Comparison of ENCODE assay signal across 10 mouse cellular contexts in the genomic region with DNA sequence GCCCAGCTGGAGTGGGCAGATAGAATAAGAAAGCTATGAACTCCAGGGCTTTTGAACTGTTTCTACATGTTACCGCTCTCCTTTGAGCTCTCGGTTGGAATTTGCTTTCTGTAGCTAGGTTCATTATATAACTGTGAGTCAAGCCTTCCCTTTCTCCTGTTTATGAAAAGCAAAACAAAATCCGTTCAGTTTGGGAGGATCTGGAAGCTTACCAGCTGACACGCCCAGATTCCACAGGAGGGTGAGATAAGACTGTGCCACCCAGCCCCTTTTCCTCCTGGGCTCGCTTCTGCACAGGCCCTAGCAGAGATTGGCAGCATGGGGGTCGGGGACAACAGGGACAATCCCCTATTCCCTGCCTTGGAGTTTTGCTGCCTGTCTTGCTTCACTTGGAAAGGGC. TPM values are rescaled to one million over a fixed set of nuclear protein-coding genes. Genes with fewer than 3 reads are reported as not detected.
A peak's percentile ranks its signal among the peaks of the same experiment; 100 is the strongest.
DNase-seq lines count a peak whose midpoint lies in the region; ATAC-seq and TF ChIP-seq lines count a peak whose summit lies in the region.
"Had no signal": no experiment of that assay in that cellular context is flagged by ENCODE, and none has a peak within 500 bp of the region (broad histone marks: within the 10 kb centered on the region; RNA-seq: fewer than 3 reads in every experiment).

No protein-coding gene starts in this region.

- H3K4me2 ChIP-seq in midbrain, embryonic 16.5 days (ENCODE audit: low read length) = no peak overlapping the region
- no peak overlapping the region for H3K4me2 ChIP-seq in midbrain, embryonic 14.5 days (ENCODE audit: low read length)
- peak overlapping the region; percentile 33 for H3K4me2 ChIP-seq in heart, embryonic 14.5 days (ENCODE audit: low read length)

- no peak overlapping the region for H3K27ac ChIP-seq in midbrain, embryonic 16.5 days (ENCODE audit: low read length)
- H3K27ac ChIP-seq in midbrain, embryonic 14.5 days (replicated peaks; ENCODE audit: low read depth, low read length) = no peak overlapping the region
- peak overlapping the region in 1 of 2 experiments; percentile 28; a peak in 1 of 4 replicates for H3K27ac ChIP-seq in heart, embryonic 14.5 days (replicated peaks in 1 of 2; ENCODE audit: control insufficient read depth in 1 of 2, insufficient read depth in 1 of 2, low read depth in 2 of 2, low read length in 2 of 2)
- H3K27ac ChIP-seq in olfactory bulb, adult 2 months (ENCODE audit: insufficient read depth, low read depth, low read length) = 0 out of 2 replicates have a peak overlapping the region, but pooled peaks have one; percentile 8
- H3K27ac ChIP-seq in hindbrain, embryonic 10.5 days = no peak overlapping the region

- 23% methylated on average over 6 of the region's 6 CpGs for WGBS in midbrain, embryonic 16.5 days
- 25% methylated on average over 6 of the region's 6 CpGs for WGBS in midbrain, embryonic 14.5 days
- WGBS in heart, embryonic 14.5 days = 20% methylated on average over 6 of the region's 6 CpGs
- WGBS in olfactory bulb, adult 2 months = 24% methylated on average over 6 of the region's 6 CpGs
- 39% methylated on average over 6 of the region's 6 CpGs for WGBS in hindbrain, embryonic 10.5 days

- 0 out of 2 replicates have a peak, but pooled peaks cover 3% of the 10 kb centered on the region for H3K27me3 ChIP-seq in midbrain, embryonic 16.5 days (ENCODE audit: control insufficient read depth, insufficient read depth, low read depth, low read length)
- no peaks in the 10 kb centered on the region for H3K27me3 ChIP-seq in midbrain, embryonic 14.5 days (ENCODE audit: control insufficient read depth, insufficient read depth, low read length)
- H3K27me3 ChIP-seq in heart, embryonic 14.5 days (ENCODE audit: control insufficient read depth, insufficient read depth, low read length) = no peaks in the 10 kb centered on the region
- H3K27me3 ChIP-seq in hindbrain, embryonic 10.5 days (ENCODE audit: insufficient read depth, poor library complexity, severe bottlenecking) = no peaks in the 10 kb centered on the region

- no peak for DNase-seq in frontal cortex, postnatal 10 days (ENCODE audit: low spot score in 2 of 2)
- DNase-seq in midbrain, embryonic 14.5 days = no peak
- DNase-seq in retina, postnatal 1 day = no peak
- DNase-seq in hindbrain, embryonic 10.5 days (ENCODE audit: low spot score) = no peak
- DNase-seq: adrenal gland, postnatal 25 days had no signal

- H3K9ac ChIP-seq in midbrain, embryonic 16.5 days (ENCODE audit: low read depth, low read length) = no peak overlapping the region
- no peak overlapping the region for H3K9ac ChIP-seq in midbrain, embryonic 14.5 days (replicated peaks; ENCODE audit: low read length)
- no peak overlapping the region; the same call in 1 of the 2 replicates for H3K9ac ChIP-seq in heart, embryonic 14.5 days (ENCODE audit: low read length)

- no peaks in the 10 kb centered on the region for H3K9me3 ChIP-seq in midbrain, embryonic 16.5 days (replicated peaks; ENCODE audit: control insufficient read depth, low read length, poor library complexity, severe bottlenecking)
- no peaks in the 10 kb centered on the region for H3K9me3 ChIP-seq in midbrain, embryonic 14.5 days (ENCODE audit: control insufficient read depth, low read length)
- H3K9me3 ChIP-seq in heart, embryonic 14.5 days (ENCODE audit: control insufficient read depth, low read length) = 0 out of 2 replicates have a peak, but pooled peaks cover 4% of the 10 kb centered on the region
- H3K9me3 ChIP-seq in hindbrain, embryonic 10.5 days = 0 out of 2 replicates have a peak, but pooled peaks cover 2% of the 10 kb centered on the region

- TF ChIP-seq CTCF in olfactory bulb, adult 2 months (IDR thresholded peaks at IDR 0.05; ENCODE audit: insufficient read depth, low read depth, low read length) = no peak

- H3K36me3 ChIP-seq in midbrain, embryonic 16.5 days (ENCODE audit: control insufficient read depth, insufficient read depth, low read length) = no peaks in the 10 kb centered on the region
- H3K36me3 ChIP-seq in midbrain, embryonic 14.5 days (ENCODE audit: control insufficient read depth, insufficient read depth, low read length) = no peaks in the 10 kb centered on the region
- H3K36me3 ChIP-seq in heart, embryonic 14.5 days (ENCODE audit: control insufficient read depth, insufficient read depth, low read length) = no peaks in the 10 kb centered on the region
- 0 out of 2 replicates have a peak, but pooled peaks cover 7% of the 10 kb centered on the region for H3K36me3 ChIP-seq in hindbrain, embryonic 10.5 days

- TF ChIP-seq POLR2A in olfactory bulb, adult 2 months (IDR thresholded peaks at IDR 0.05; ENCODE audit: insufficient read depth, low read depth, low read length) = no peak

- no peak overlapping the region for H3K4me3 ChIP-seq in midbrain, embryonic 16.5 days (ENCODE audit: low read depth, low read length)
- no peak overlapping the region for H3K4me3 ChIP-seq in midbrain, embryonic 14.5 days (replicated peaks; ENCODE audit: low read depth, low read length)
- H3K4me3 ChIP-seq in heart, embryonic 14.5 days (ENCODE audit: control insufficient read depth in 1 of 2, insufficient read depth in 1 of 2, low read depth in 1 of 2, low read length in 2 of 2) = no peak overlapping the region
- no peak overlapping the region for H3K4me3 ChIP-seq in olfactory bulb, adult 2 months (ENCODE audit: insufficient read depth, low read depth, low read length)
- no peak overlapping the region for H3K4me3 ChIP-seq in hindbrain, embryonic 10.5 days
- H3K4me3 ChIP-seq: megakaryocyte, embryonic 14.5 days had no signal

- peaks cover 6% of the 10 kb centered on the region; the same call in 1 of the 2 replicates for H3K4me1 ChIP-seq in midbrain, embryonic 16.5 days (ENCODE audit: control insufficient read depth, insufficient read depth, low read length)
- no peaks in the 10 kb centered on the region for H3K4me1 ChIP-seq in midbrain, embryonic 14.5 days (ENCODE audit: control insufficient read depth, insufficient read depth, low read length)
- H3K4me1 ChIP-seq in heart, embryonic 14.5 days (ENCODE audit: control insufficient read depth in 2 of 2, insufficient read depth in 2 of 2, low read length in 2 of 2) = peaks cover 23 to 40% of the 10 kb centered on the region in 2 experiments
- H3K4me1 ChIP-seq in olfactory bulb, adult 2 months (ENCODE audit: control insufficient read depth, insufficient read depth, low read length) = peaks cover 13% of the 10 kb centered on the region
- peaks cover 31% of the 10 kb centered on the region for H3K4me1 ChIP-seq in hindbrain, embryonic 10.5 days (replicated peaks)
- H3K4me1 ChIP-seq: megakaryocyte, embryonic 14.5 days had no signal

- peak; percentile 65 for ATAC-seq in frontal cortex, adult (ENCODE audit: low TSS enrichment)
- ATAC-seq in midbrain, embryonic 16.5 days = 0 out of 2 replicates have a peak, but pooled peaks have one; percentile 17
- no peak for ATAC-seq in midbrain, embryonic 14.5 days (ENCODE audit: low FRiP score, low TSS enrichment)
- ATAC-seq in heart, embryonic 14.5 days (ENCODE audit: insufficient number of reproducible peaks, insufficient read depth, low FRiP score, low read depth) = no peak

RNA-seq across cellular contexts. Expression of gene Kank1, which starts 30.5 kb away (rescaled TPM):
- 6.0 and 8.4 TPM in 2 replicates for polyA plus RNA-seq in midbrain, embryonic 16.5 days (2015; fragmentation: Nextera tagmentation; extraction: Ambion mirVana)
- polyA plus RNA-seq in midbrain, embryonic 14.5 days (2014; fragmentation: Nextera tagmentation; extraction: Ambion mirVana) = 4.6 and 4.7 TPM in 2 replicates
- polyA plus RNA-seq in heart, embryonic 14.5 days (2014; fragmentation: Nextera tagmentation; extraction: Ambion mirVana) = 43.2 and 46.4 TPM in 2 replicates
- not detected in 2 replicates for polyA plus RNA-seq in olfactory bulb, adult 2 months (2012; ENCODE audit: insufficient read depth, insufficient read length, low replicate concordance, missing spikeins)
- 18.4 and 20.6 TPM in 2 replicates for polyA plus RNA-seq in hindbrain, embryonic 10.5 days (2016; fragmentation: Nextera tagmentation; extraction: Ambion mirVana)

Comparison
In these comparisons a context has a peak if more than half of its experiments do, and no peak if none do; other contexts are left out.
1. ATAC-seq: peak in frontal cortex, adult (single experiment) and midbrain, embryonic 16.5 days (single experiment); none in midbrain, embryonic 14.5 days (single experiment) and heart, embryonic 14.5 days (single experiment).